Mouse (Mus musculus) heart, adult 2 months (tissue): ENCODE measurements around the gene Jagn1. TPM values are rescaled to one million over a fixed set of nuclear protein-coding genes. Genes with fewer than 3 reads are reported as not detected.
A peak's percentile ranks its signal among the peaks of the same experiment; 100 is the strongest.

ENCODE experiments used
- DNase-seq, 2 experiments: peaks; one replicate each; pipeline ENCODE4 v3.0.0; 2021
- H3K27ac ChIP-seq: fragments of 200-600 bp; 2 replicates; pipeline ENCODE4 v1.8.1; 2022
- H3K27me3 ChIP-seq: fragments of 200-500 bp; 2 replicates; pipeline ENCODE4 v1.6.1; 2012; ENCODE audit warnings: mild to moderate bottlenecking, low read length, inconsistent platforms, mixed read lengths; ENCODE audit not compliant: control insufficient read depth, insufficient read depth
- H3K36me3 ChIP-seq: fragments of 200-500 bp; 2 replicates; pipeline ENCODE4 v1.6.1; 2012; ENCODE audit warnings: low read length, inconsistent platforms; ENCODE audit not compliant: control insufficient read depth, insufficient read depth
- H3K4me1 ChIP-seq: fragments of 200-500 bp; 2 replicates; pipeline ENCODE4 v1.6.1; 2011; ENCODE audit warnings: low read length; ENCODE audit not compliant: control insufficient read depth, insufficient read depth
- H3K4me3 ChIP-seq: fragments of 200-600 bp; 2 replicates; pipeline ENCODE4 v1.8.1; 2022
- H3K79me2 ChIP-seq: fragments of 200-500 bp; replicated peaks from 2 replicates; pipeline ENCODE4 v1.6.1; 2012; ENCODE audit warnings: mild to moderate bottlenecking, inconsistent platforms, low read length, moderate library complexity, mixed read lengths; ENCODE audit not compliant: control insufficient read depth, insufficient read depth
- H3K9ac ChIP-seq: fragments of 200-500 bp; 2 replicates; pipeline ENCODE4 v1.6.1; 2012; ENCODE audit warnings: low read depth, mild to moderate bottlenecking, control low read depth, inconsistent platforms, low read length, mixed read lengths
- CTCF ChIP-seq: fragments of 200-600 bp; IDR thresholded peaks from 2 replicates; pipeline ENCODE4 v1.8.1; 2022; ENCODE audit warnings: antibody characterized with exemption, mild to moderate bottlenecking, moderate library complexity
- EP300 ChIP-seq: fragments of 200-500 bp; IDR thresholded peaks from 2 replicates; pipeline ENCODE4 v1.6.1; 2011; ENCODE audit warnings: low read depth, low read length, control low read depth; ENCODE audit not compliant: insufficient read depth
- POLR2A ChIP-seq: fragments of 200-500 bp; IDR thresholded peaks from 2 replicates; pipeline ENCODE4 v1.6.1; 2011; ENCODE audit warnings: mild to moderate bottlenecking, low read depth, low read length, control low read depth; ENCODE audit not compliant: insufficient read depth
- WGBS: fragments of 180-500 bp; shearing (Covaris S2); methylation state at CpG from one replicate; pipeline ENCODE4 v1.1.7; 2018; 5-methylcytosine and 5-hydroxymethylcytosine counted together
- intact Hi-C: fragments of 180-260 bp; cut with DNase I; formaldehyde crosslinking; loops from one replicate; pipeline ENCODE4 v1.15.1; 2025
- long read RNA-seq: library from polyadenylated mRNA; stranded (forward); transcript quantifications from one replicate; pipeline ENCODE4 v2.0.0, GENCODE M21; 2021
- polyA plus RNA-seq: library from polyadenylated mRNA; depleted of rRNA; stranded (reverse); fragments of >200 nt; gene quantifications from 2 replicates; pipeline ENCODE4 v1.2.3, GENCODE M21; 2012; rRNA removed
- total RNA-seq, 2 experiments: library from RNA; stranded (reverse); gene quantifications; 2 replicates each; pipeline ENCODE4 v1.2.3; 2021

The Jagn1 gene
- total RNA-seq (10 to 100 TPM; 21.1 to 22.5 TPM), polyA plus RNA-seq (43.3 and 57.2 TPM in 2 replicates)
- long read RNA-seq, transcript Jagn1-201 (2 exons, 1,201 nt), result major isoform, 19 of 23 reads
- long read RNA-seq, partial matches to known transcripts, result 0 of 23 reads
- long read RNA-seq, other reads (novel, unspliced or antisense), result 4 of 23 reads

GRCm38 (mm10) chr6:113442442-113443090 is at the start of gene Jagn1:
Gene Jagn1, plus strand, starts transcription at chr6:113442569.
- TF ChIP-seq POLR2A (peak; percentile 79), EP300 (no peak), CTCF (no peak)

GRCm38 (mm10) chr6:113393951-113394350 is 48.4 kb upstream of the Jagn1 start:
- H3K9ac ChIP-seq, result no peak overlapping the region
- intact Hi-C loops, result no loop called here
- H3K27ac ChIP-seq, result no peak overlapping the region; the same call in 1 of the 2 replicates
- H3K36me3 ChIP-seq, result no peaks in the 10 kb centered on the region
- WGBS, result 69% methylated on average over 6 of the region's 6 CpGs
- no peaks in the 10 kb centered on the region for H3K27me3 ChIP-seq
- no peaks in the 10 kb centered on the region for H3K79me2 ChIP-seq
- no peak for TF ChIP-seq EP300
- no peak for TF ChIP-seq CTCF
- no peak for TF ChIP-seq POLR2A
- H3K4me1 ChIP-seq, result peaks cover 1% of the 10 kb centered on the region; the same call in 1 of the 2 replicates
- DNase-seq, result no peak
- H3K4me3 ChIP-seq, result no peak overlapping the region

More at GRCm38 (mm10) chr6:113442442-113443090, at the start of gene Jagn1:
- no peaks in the 10 kb centered on the region for H3K27me3 ChIP-seq
- peak within 1 kb of the TSS; percentile 77 for H3K9ac ChIP-seq
- no peaks in the 10 kb centered on the region for H3K36me3 ChIP-seq
- intact Hi-C loops, result loop anchor here (5.0 kb wide), 1 partner anchor 40 kb away; the partner anchor contains the start of gene Creld1
- H3K4me3 ChIP-seq, result peak within 1 kb of the TSS; percentile 88
- no peaks in the 10 kb centered on the region; the same call in 1 of the 2 replicates for H3K79me2 ChIP-seq
- WGBS, result under 1% methylated on average over 45 of the region's 45 CpGs
- peak within 1 kb of the TSS; percentile 82 for H3K27ac ChIP-seq
- H3K4me1 ChIP-seq, result peaks cover 2% of the 10 kb centered on the region
- peak; percentile 93 to 94 for DNase-seq

GRCm38 (mm10) chr6:113394811-113395210 is 47.6 kb upstream of the Jagn1 start:
- Histone ChIP-seq H3K79me2 (no peaks in the 10 kb centered on the region), H3K9ac (no peak overlapping the region), H3K4me1 (peaks cover 1% of the 10 kb centered on the region; the same call in 1 of the 2 replicates), H3K4me3 (no peak overlapping the region), H3K27me3 (no peaks in the 10 kb centered on the region), H3K36me3 (no peaks in the 10 kb centered on the region), H3K27ac (no peak overlapping the region)
- WGBS, result 88% methylated on average over 11 of the region's 11 CpGs
- TF ChIP-seq CTCF, result no peak
- no peak for TF ChIP-seq EP300
- no peak for TF ChIP-seq POLR2A
- intact Hi-C loops, result no loop called here
- no peak for DNase-seq

GRCm38 (mm10) chr6:113395501-113395900 is 46.9 kb upstream of the Jagn1 start:
- peaks cover 1% of the 10 kb centered on the region; the same call in 1 of the 2 replicates for H3K4me1 ChIP-seq
- WGBS, result 92% methylated on average over 6 of the region's 6 CpGs
- no peaks in the 10 kb centered on the region for H3K36me3 ChIP-seq
- H3K79me2 ChIP-seq, result no peaks in the 10 kb centered on the region
- TF ChIP-seq CTCF (0 out of 2 replicates have a peak, but pooled peaks have one; percentile 10), POLR2A (no peak)
- no peak for DNase-seq
- H3K27me3 ChIP-seq, result no peaks in the 10 kb centered on the region
- no peak overlapping the region for H3K27ac ChIP-seq
- intact Hi-C loops, result no loop called here
- no peak overlapping the region for H3K4me3 ChIP-seq
- H3K9ac ChIP-seq, result no peak overlapping the region

- H3K4me3 ChIP-seq, result no peak overlapping the region
- H3K9ac ChIP-seq, result no peak overlapping the region
- no peaks in the 10 kb centered on the region for H3K27me3 ChIP-seq
- H3K36me3 ChIP-seq, result no peaks in the 10 kb centered on the region
- no peak for DNase-seq
- TF ChIP-seq CTCF (no peak), POLR2A (no peak), EP300 (no peak)
- intact Hi-C loops, result no loop called here
- 89% methylated on average over 10 of the region's 10 CpGs for WGBS
- no peaks in the 10 kb centered on the region for H3K79me2 ChIP-seq
- H3K27ac ChIP-seq, result no peak overlapping the region
- peaks cover 1% of the 10 kb centered on the region; the same call in 1 of the 2 replicates for H3K4me1 ChIP-seq
Measured at GRCm38 (mm10) chr6:113396270-113397030, 45.9 kb upstream of the Jagn1 start.

- TF ChIP-seq EP300 (no peak), CTCF (no peak), POLR2A (no peak)
- no peak overlapping the region for H3K4me3 ChIP-seq
- no peaks in the 10 kb centered on the region for H3K27me3 ChIP-seq
- no peak overlapping the region for H3K27ac ChIP-seq
- DNase-seq, result peak in 1 of 2 experiments; percentile 41
- no peak overlapping the region for H3K9ac ChIP-seq
- intact Hi-C loops, result no loop called here
- no peaks in the 10 kb centered on the region for H3K36me3 ChIP-seq
- 80% methylated on average over 13 of the region's 13 CpGs for WGBS
- no peaks in the 10 kb centered on the region for H3K79me2 ChIP-seq
- H3K4me1 ChIP-seq, result no peaks in the 10 kb centered on the region
Measured at GRCm38 (mm10) chr6:113402094-113402493, 40.3 kb upstream of the Jagn1 start.
